Mouse (Mus musculus): ENCODE data around the gene Per3.
"Not testable (repeated sequence)": the region's sequence is repeated elsewhere in the genome, so short reads cannot be mapped to it uniquely, and the experiment has no call there.

Gene Per3

GRCm38 (mm10) chr4:151024152-151024551, 20.3 kb downstream of the Per3 start:
- DNase-seq = no peak

- DNase-seq = not testable (repeated sequence)
Observed at GRCm38 (mm10) chr4:151017356-151017755, 27.1 kb downstream of the Per3 start.

- no peak for DNase-seq
Observed at GRCm38 (mm10) chr4:151015946-151016345, 28.5 kb downstream of the Per3 start.

- peak; percentile 28 to 69 for DNase-seq
Observed at GRCm38 (mm10) chr4:151010316-151010715, 34.1 kb downstream of the Per3 start.

GRCm38 (mm10) chr4:151006945-151007344, 37.5 kb downstream of the Per3 start:
- peak; percentile 52 to 66 for DNase-seq

GRCm38 (mm10) chr4:151005656-151006318, 38.7 kb downstream of the Per3 start:
- DNase-seq = no peak

GRCm38 (mm10) chr4:151001397-151001796, 43.1 kb downstream of the Per3 start:
- no peak for DNase-seq

- no peak for DNase-seq
Observed at GRCm38 (mm10) chr4:150998626-150999025, 45.8 kb downstream of the Per3 start.

GRCm38 (mm10) chr4:150996797-150997196, 47.7 kb downstream of the Per3 start, which contains the start of gene Uts2:
Uts2 (plus strand) TSS chr4:150997097.
- no peak for DNase-seq

GRCm38 (mm10) chr4:150990148-150990547, 54.3 kb downstream of the Per3 start:
- peak in 1 of 2 experiments; percentile 48 for DNase-seq

GRCm38 (mm10) chr4:150980153-150980552, 64.3 kb downstream of the Per3 start:
- no peak for DNase-seq

- no peak for DNase-seq
Observed at GRCm38 (mm10) chr4:150979455-150979854, 65.0 kb downstream of the Per3 start.

- DNase-seq = no peak
Observed at GRCm38 (mm10) chr4:150978156-150978910, 66.1 kb downstream of the Per3 start.

- DNase-seq = peak; percentile 26 to 55
Observed at GRCm38 (mm10) chr4:150975145-150975544, 69.3 kb downstream of the Per3 start.

- DNase-seq = no peak
Observed at GRCm38 (mm10) chr4:150973264-150973663, 71.2 kb downstream of the Per3 start.

- DNase-seq = no peak
Observed at GRCm38 (mm10) chr4:150968956-150969355, 75.5 kb downstream of the Per3 start.

- DNase-seq = peak in 1 of 2 experiments; percentile 75
Observed at GRCm38 (mm10) chr4:150966556-150966955, 77.9 kb downstream of the Per3 start.

GRCm38 (mm10) chr4:150965555-150965951, 78.9 kb downstream of the Per3 start:
- DNase-seq = no peak

- peak; percentile 77 to 88 for DNase-seq
Observed at GRCm38 (mm10) chr4:150964635-150965554, 79.6 kb downstream of the Per3 start.

- DNase-seq = no peak
Observed at GRCm38 (mm10) chr4:150963711-150964110, 80.8 kb downstream of the Per3 start.

GRCm38 (mm10) chr4:150962231-150962630, 82.2 kb downstream of the Per3 start:
- DNase-seq = peak in 1 of 2 experiments; percentile 13

- no peak for DNase-seq
Observed at GRCm38 (mm10) chr4:150958536-150958935, 85.9 kb downstream of the Per3 start.

GRCm38 (mm10) chr4:150957106-150957458, 87.4 kb downstream of the Per3 start:
- DNase-seq = no peak

Measured in lung, postnatal 4 days (tissue).